Mouse (Mus musculus) bone marrow macrophage, adult 2 months (primary cell): ENCODE data around the gene Cyp2u1.

Source experiments
- CTCF ChIP-seq: IDR thresholded peaks from 2 replicates; pipeline ENCODE4 v1.5.1; 2012; ENCODE audit warnings: low read depth, mild to moderate bottlenecking, low read length, moderate library complexity
- POLR2A ChIP-seq: IDR thresholded peaks from 2 replicates; pipeline ENCODE4 v1.6.1; 2012; ENCODE audit warnings: mild to moderate bottlenecking, low read depth, low read length, borderline replicate concordance

DNA sequence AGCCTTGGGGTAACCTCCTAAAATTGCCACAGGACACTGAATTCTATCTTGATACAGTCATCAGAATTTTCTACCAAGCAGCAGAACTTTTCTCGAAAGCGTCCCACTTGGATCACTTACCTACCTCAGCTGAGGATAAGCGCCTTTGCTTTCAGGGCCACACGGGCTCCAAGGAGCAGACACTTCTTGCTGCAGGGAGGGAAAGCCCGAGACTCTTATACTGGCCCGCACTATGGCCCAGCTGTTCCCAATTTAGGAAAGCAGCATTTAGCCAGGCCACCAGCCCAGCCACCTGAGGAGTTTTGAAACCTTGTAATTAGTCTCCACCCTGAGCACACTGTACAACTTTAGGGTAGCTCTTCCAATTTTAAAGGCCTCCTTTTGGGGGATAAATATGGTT is 40.3 kb upstream of the Cyp2u1 start:
- no peak for TF ChIP-seq CTCF
- TF ChIP-seq POLR2A, result no peak
